Mouse (Mus musculus): ENCODE measurements around the gene Arid5b.

Arid5b gene

GRCm38 (mm10) chr10:68159759-68160158 is 118.8 kb downstream of the Arid5b start:
- no peak for DNase-seq

DNA sequence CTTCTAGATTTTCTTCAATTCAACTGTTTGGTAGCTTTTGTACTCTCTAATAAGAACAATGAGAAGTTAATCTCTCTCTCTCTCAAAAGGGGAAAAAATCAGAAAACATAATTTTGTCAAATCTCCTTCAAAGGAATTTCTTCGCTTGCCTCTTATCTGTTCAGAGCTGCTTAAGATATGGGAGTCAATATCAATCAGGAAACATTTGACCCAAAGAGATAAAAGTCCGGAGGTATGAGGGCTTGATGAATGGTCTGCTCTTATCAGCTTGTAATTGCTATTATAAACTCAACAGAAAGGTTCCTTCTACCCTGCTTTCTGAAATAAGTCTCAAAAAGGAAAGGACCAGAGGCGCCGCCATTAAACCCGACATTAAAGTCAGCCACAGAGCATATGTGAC is 120.0 kb downstream of the Arid5b start:
- no peak for DNase-seq

GRCm38 (mm10) chr10:68157511-68157910 is 121.0 kb downstream of the Arid5b start:
- DNase-seq: no peak

- no peak for DNase-seq
Observed at GRCm38 (mm10) chr10:68156646-68157245, 121.8 kb downstream of the Arid5b start.

DNA sequence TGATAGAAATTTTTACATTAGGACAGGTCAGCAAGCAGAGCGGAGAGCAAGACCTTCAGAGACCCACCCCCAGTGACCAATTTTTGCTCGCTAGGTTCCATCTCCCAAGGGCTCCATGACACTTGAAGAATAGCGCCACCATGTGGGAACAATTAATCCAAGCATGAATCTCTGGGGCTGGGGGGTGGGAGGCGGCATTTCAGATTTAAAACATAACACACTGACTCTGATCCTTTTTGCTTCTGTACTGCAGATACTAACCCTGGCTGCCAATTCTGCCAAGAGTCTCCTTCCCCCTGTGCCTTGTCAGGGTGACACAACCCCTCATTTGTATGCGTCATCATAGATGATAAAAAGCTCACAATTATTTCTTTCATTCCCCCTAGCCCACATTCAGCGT is 122.4 kb downstream of the Arid5b start:
- DNase-seq: no peak

DNA sequence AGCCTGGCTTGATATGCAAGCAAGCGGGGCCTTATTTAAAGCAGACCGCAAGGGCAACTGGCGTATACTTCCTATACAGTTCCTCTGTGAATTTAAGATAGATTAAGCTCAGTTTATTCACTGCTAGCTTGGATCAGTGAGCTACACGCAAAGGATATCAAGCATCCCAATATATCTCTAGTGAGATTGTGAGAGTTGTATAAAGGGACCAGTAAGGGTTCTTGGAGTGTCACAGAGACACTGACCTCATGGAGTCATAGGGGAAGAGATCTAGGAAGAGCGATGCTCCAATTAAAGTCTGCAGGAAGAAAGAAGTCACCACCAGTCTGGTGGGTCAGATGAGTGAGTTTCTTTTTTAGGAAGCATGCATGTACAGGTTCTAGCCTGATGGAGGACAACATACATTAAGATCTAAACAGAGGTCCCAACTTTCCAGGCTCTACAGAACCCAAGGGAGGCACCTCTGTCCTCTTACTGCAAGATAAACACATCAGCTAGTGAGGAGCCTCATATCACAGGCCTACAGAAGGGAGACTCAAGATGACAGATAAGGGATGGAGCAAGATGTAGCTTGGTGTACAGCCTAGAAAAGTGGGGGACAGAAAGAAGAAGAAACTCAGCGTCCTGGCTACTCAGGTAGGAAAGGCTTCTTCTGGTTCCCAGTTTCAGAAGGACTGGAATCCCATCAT is 123.0 kb downstream of the Arid5b start:
- no peak for DNase-seq

GRCm38 (mm10) chr10:68154046-68154765 is 124.3 kb downstream of the Arid5b start:
- DNase-seq: no peak

DNA sequence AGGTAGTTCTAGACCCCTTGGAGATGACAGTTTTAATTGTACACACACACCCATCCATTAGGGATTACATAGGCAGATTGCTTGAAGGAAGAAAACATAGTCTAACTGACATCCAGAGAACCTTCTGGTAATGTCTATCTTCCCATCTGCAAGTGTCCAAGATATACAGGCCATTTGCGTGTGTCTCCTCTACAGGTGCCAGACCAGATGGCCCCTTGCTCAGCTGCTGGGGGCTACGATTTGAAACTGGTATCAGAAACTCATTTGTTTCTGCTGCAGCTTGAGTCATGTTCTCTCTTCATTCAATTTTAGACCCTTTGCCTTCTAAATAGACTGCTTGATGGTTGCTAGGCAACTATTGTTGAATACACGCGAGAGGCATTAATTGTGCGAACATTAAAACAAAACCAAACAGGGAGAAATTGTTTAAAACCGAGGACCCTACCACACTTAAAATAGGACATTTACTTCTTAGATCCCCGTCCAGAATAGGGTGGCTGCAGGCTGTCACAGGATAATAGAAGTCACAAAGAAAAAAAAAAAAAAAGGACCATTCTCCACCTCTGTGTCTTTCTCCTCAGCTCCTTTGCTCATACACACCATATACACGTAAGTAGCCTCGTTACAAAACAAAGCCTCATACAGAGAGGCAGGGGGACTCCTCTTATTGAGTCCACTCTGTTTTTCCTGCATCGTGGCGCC is 125.0 kb downstream of the Arid5b start:
- DNase-seq: no peak

DNA sequence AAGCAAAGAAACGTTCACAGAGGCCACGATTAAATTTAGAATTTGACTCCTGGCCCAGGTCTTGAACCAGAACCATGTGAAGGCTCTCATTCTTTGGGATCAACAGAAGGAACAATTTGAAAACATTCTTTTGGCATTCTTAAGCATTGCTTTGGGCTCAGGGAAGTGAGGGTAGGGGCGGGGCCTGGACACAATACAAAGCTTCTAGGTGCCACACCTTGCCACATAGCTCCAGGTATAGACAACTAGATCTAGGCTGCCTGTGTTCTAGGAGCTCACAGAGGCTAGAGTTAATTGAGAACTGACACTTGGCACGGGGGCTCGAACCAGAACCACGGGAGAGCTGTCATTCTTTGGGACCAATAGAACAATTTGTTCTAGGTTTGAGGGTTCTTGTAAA is 130.0 kb downstream of the Arid5b start:
- no peak for DNase-seq

GRCm38 (mm10) chr10:68147730-68148129 is 130.8 kb downstream of the Arid5b start:
- no peak for DNase-seq

- DNase-seq: peak; percentile 67
Observed at GRCm38 (mm10) chr10:68146842-68147241, 131.7 kb downstream of the Arid5b start.

DNA sequence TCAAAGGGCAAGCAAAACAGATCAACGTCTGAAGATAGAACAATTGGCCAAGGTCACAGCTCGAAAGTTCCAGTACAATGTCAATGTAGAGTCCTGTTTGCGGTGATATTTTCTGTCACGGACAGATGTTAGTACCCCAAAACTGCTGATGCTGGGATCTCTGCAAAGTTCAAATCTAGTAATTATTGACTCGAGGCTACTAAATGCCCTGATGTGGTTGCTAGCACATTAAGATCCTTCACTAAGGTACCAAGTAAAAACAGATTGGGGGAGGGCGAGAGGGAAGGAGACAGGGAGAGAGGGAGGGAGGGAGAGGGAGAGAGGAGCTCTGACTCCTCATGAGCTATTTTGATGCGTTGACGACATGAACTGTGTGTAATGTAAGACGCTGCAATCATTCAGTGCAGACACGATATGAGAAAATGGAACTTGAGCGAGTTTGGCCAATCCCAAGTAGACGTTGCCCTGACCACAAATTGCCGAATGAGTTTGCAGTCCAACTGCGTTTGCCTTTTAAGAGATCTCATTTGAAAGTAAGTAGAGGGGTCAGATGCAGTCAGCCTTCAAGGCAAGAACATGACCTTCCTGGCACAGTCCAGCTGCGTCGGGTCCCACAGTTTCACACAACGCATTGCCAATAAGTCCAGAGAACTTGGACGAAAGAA is 133.1 kb downstream of the Arid5b start:
- DNase-seq: no peak

GRCm38 (mm10) chr10:68142501-68142900 is 136.0 kb downstream of the Arid5b start:
- no peak for DNase-seq

DNA sequence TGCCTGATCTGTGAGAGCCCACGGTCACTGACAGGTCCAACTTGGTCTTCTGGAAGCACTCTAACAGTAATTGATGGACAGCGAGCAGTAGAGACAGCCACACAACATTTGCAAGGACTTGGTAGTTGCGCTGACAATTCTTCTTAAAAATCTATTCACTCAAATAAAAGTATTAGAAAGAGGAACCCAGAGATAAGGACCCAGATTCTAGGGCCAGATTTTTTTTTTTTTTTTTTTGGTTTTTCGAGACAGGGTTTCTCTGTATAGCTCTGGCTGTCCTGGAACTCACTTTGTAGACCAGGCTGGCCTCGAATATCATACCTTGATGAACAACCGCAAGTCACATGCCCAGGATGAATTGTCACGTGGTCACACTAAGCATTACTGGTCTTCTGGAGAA is 137.0 kb downstream of the Arid5b start:
- DNase-seq: no peak

DNA sequence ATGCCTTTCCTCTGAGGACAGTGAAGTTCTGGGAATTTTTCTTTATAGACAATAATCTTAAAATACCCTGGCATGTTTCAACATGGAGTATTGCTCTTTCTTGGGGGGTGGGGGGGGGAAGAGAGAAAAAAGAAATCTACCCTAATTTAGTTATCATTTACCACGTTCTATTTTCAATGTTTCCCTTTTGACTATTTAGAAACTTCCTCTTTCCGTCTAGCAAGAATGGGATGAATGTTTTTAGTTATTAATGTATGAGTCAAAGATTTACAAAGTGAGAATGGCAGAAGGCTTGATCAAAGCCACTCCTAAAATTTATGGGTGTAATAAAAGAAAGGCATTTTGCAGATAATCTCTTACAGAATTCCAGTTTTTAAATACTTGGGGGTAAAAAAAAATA is 137.7 kb downstream of the Arid5b start:
- DNase-seq: no peak

DNA sequence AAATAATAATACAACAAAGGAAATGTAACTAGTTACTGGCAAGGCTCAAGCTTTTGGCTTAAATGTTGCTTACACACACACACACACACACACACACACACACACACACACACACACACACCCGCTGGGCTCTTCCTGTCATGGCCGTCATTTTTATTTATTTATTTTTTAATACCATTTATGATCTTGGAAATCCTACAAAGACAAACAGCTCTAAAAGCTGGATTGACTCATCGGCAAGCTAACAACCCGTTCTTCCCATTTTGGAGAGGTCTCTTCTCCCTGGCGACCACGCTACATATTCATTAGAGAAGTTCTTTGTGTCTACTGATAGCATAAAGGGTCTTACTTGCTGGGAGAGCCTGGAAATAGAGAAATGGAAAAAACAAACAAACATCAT is 138.2 kb downstream of the Arid5b start:
- DNase-seq: no peak

GRCm38 (mm10) chr10:68138123-68138522 is 140.4 kb downstream of the Arid5b start:
- no peak for DNase-seq

DNA sequence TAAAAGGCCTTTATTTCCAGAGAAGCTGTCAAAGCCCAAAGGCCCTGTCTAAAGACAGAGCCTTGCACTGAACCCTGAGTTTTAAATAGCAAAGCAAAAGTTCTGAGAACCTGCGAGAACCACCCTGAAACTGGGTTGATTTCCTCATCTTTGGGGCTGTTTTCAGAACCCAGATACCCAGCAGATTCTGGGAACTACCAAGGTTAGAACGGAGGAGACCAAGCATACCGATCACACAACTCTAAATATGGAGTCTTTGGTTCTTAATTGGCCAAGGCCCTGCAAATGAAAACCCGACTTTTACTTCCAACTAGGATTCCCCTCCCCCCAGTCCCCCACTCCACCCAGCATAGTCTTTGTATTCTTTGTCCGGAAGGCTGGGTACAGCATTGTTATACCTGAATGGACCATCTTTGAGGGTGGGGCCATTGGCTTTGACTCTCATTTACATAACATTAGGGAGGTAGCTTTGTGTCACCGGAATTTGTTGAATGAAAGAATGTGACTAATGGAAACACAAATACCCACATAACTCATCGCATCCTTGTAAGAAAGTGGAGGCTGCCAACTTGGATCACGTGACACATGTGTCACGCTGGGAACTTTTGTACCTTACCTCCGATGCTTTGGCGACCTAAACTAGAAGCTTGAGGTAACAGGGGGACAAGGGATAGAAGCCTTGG is 141.2 kb downstream of the Arid5b start:
- peak; percentile 56 for DNase-seq

- DNase-seq: peak; percentile 90
Observed at GRCm38 (mm10) chr10:68136480-68137083, 142.0 kb downstream of the Arid5b start.

- DNase-seq: no peak
Observed at GRCm38 (mm10) chr10:68136051-68136450, 142.5 kb downstream of the Arid5b start.

GRCm38 (mm10) chr10:68135416-68135815 is 143.1 kb downstream of the Arid5b start:
- DNase-seq: no peak

- no peak for DNase-seq
Observed at GRCm38 (mm10) chr10:68134549-68134948, 144.0 kb downstream of the Arid5b start.
